Mouse (Mus musculus) thymus, postnatal 0 days (tissue): ENCODE data around the gene Rxfp3. TPM values are rescaled to one million over a fixed set of nuclear protein-coding genes. Genes with fewer than 3 reads are reported as not detected.
"Not testable (repeated sequence)": the region's sequence is repeated elsewhere in the genome, so short reads cannot be mapped to it uniquely, and the experiment has no call there.

Experiments used
- DNase-seq: peaks from one replicate; pipeline ENCODE4 v3.0.0-alpha.2; 2015; ENCODE audit warnings: low spot score
- polyA plus RNA-seq: library from polyadenylated mRNA; unstranded; fragments of >200 nt; fragmentation: Nextera tagmentation; extraction: Ambion mirVana; gene quantifications from 2 replicates; pipeline ENCODE4 v1.2.1, GENCODE M21; 2015

Gene Rxfp3
- polyA plus RNA-seq, 1 experiment from 2014 or later: 0.03 TPM

DNA sequence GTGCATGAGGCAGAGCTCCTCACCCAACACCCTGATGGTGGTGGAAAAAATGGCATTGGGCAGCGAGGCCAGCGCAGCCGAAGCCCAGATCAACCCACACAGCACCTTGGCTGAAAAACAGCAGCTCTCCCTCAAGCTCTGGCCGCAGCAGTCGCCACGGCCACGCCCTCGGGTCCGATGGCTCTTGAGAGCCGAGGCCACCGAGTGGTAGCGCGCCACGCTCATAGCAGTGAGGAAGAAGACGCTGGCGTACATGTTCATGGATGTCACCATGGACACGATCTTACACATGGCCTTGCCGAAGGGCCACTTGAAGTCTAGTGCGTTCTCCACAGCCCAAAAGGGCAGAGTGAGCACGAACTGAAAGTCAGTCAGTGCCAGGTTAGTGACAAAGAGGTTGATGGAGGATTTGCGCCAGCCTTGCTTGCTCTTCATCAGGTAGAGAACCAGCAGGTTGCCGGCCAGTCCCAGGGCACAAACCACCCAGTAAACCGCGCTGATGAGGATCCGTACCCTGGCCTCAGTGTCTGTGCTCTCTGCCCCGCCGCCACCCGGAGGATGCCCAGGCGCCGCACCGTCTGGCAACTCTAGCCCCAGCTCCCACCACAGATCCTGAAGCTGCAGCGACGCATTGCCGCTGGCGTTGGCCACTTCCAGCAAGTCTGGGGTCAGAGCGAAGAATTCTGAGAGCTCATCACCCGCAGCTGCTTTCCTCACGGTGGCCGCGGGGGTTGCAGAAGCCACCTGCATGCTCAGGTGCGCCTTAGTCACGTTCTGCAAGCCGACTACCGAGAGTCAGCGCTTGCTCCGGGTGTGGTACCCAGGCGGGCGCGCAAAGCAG, 1.0 kb downstream of the Rxfp3 start:
- DNase-seq: no peak

DNA sequence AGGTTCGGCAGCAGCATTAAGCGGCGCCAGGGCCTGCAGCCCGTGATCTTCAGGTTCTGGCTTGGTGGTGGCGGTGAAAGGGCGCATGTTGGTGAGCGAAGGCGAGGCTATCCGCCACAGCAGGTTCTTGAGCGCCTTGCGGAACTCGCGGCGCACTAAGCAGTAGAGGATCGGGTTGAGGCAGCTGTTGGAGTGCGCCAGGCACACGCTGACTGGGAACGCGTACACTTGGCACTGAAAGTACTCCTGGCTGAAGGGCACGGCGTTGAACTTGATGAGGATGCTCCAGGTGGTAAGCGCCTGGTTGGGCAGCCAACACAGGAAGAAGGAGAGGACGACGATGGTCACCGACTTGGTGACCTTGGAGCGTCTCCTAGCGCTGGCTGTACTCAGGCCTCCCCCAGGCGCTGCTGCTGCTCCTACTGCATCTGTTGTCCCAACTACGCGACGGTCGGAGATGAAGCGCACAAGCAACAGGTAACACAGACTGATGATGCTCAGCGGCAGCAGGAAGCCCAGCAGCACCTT, 1.8 kb downstream of the Rxfp3 start:
- DNase-seq: no peak

DNA sequence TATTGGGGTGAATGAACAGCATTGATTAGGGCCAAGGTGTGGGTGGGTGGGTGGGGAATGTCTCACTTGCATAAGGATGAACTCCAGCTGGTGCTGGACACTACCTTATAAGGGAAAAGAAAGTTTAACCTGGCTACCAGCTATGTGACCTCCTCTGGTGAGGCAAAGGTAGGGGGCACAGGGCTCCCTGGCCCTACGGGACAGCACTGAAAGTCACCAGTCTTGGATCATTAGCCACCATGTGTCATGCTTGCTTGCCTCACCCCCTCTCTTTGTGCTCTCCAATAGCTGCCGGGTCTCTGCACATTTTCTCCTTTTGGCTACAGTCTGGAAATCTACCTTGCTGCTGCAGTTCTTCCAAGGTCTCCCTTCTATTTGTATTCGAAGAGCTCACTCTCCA, 7.6 kb downstream of the Rxfp3 start:
- DNase-seq: no peak

DNA sequence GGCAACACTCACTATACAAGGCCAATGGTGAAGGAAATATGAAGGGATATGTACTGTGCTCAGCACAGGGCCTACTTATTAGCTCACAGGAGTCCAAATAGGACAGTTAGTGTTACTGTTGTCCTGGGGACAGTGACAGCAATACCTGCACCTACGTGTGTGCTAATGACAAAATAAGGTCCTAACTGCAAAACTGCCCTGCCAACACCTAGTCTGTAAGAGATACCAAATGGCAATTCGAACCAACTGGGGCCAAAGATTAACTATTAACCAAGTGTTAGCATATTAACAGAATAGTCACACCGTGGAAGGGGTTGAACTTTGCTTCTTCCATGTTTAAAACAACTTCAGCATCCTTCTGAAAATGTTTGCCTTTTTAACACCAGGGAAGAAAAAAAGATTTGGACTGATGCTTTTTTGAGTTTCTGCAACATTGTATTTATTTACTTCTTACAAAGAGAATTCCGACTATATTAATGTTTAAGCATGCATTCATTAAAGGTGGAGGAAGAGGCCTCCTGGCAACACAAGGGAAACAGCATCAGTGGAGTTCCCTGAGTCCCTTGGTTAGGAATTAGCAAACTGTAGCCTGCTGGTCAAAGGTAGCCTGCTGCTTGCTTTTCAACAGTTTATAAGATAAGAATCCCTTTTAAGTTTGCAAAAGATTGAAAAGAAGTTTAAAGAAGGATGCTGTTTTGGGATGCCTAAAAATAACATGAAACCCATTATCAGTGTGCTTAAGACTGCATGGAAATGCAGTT, 10.8 kb downstream of the Rxfp3 start:
- DNase-seq: no peak

DNA sequence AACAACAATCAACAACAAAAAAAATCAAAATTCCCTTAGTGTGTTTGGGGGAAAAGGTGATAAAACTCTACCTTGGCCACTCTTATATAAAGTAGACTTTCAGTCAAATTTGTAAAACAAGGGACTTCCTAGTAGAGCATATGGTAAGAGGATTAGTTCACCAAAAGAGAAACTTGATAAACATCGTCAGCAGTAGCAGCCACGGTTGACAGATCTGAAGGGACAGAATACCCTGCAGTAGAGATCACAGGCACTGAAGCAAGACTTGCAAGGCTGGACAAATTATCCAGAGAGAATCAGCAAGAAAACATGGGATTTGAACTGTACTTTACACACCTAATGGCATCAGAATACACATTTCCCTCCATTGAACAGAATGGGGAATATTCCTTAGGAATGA, 22.9 kb downstream of the Rxfp3 start:
- no peak for DNase-seq

DNA sequence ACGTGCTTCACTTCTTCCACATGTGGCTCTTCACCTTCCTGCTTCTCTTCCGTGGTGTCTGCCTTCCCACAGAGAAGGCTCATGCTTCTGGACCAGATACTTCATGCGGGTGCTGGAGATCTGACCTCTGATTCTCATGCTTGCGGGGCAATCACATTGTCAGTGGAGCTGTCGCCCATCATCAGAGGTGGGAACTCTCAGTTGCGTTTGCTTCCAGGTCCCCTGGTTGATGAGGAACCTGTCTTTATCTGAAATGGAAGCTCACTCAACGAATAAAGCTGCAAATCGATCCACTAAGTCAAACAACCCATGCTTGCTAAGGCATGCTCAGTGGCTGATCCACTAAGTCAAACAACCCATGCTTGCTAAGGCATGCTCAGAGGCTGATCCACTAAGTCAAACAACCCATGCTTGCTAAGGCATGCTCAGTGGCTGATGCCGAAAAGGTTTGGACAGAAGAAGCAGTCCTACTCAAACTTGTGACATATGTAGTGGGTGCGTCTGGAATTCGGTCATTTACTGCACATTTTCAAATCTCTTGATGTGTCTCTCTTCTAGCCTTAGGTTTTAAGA, 26.7 kb downstream of the Rxfp3 start:
- DNase-seq: no peak

DNA sequence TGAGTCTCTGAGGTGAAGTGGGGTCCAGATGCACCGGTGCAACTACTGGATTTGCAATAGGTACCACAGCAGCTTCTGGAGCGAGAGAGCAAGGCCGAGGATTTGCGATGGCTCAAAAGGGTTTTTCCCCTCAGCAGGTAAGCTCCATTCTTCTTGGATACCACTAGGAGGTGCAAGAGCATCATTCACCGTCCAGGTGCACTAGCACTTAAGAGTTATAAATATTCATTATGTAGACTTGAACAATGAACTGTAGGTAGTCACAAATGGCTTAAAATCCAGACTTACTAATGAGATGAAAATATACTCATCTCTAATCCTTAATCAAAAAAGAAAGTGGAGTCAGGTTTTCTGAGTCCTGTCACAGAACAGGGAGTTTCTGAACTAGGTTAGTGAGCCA, 29.0 kb downstream of the Rxfp3 start:
- no peak for DNase-seq

DNA sequence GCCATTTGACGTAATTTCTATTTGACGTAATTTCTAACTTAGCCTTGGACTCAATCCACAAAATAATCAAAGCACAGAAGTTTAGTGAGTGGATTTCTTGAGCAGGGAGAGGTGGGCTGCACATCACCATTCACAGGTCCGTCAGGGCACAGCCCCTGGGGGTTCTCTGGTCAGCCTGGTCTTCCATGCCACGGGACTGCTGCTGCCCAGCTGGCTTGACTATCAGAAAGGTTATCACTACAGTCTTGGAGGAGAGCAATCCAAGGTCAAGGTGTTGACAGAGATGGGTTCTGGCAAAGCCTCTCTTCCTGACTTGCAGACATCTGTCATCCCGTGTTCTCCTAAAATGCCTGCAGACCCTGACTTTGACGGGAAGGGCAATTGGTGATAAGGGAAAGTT, 33.1 kb downstream of the Rxfp3 start:
- no peak for DNase-seq

DNA sequence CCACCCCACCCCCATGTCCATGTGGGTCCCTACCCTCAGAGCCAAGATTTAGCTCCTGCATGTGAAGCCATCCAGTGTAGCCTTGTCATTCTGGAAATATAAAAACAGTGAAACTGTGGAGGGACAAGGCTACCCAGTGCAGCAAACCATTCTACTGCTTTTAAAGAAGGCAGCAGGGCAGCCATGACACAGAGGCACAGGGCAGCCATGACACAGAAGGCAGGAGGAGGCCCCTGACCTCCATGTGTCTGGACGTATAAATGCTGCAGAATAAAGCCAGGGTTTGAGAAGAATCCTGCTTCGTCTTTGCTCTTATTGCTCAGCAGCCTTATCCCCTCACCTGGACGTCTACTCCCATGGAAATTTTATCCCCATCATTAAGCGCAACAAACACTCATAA, 34.0 kb downstream of the Rxfp3 start:
- no peak for DNase-seq

DNA sequence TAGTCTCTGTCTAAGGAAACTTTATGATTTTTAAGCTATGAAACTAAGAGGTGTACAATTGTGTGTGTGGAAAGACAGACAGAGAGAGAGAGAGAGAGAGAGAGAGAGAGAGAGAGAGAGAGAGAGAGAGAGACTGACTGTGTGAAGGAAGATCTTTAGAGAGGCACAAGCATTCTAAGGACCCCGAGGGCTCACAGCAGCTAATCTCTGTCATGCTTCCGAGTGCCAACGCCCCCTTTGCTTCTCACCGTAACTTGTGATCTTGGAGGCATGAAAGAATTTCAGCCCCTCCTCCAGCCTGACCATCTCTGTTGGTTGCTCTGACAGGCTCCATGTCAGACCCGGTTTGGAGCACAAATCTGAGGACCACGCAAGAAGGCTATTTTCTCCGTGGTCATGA, 37.4 kb downstream of the Rxfp3 start, which contains the start of gene Slc45a2:
Gene Slc45a2 (plus strand): TSS at position 301 of the 400 bp plus-strand sequence.
- DNase-seq: no peak

DNA sequence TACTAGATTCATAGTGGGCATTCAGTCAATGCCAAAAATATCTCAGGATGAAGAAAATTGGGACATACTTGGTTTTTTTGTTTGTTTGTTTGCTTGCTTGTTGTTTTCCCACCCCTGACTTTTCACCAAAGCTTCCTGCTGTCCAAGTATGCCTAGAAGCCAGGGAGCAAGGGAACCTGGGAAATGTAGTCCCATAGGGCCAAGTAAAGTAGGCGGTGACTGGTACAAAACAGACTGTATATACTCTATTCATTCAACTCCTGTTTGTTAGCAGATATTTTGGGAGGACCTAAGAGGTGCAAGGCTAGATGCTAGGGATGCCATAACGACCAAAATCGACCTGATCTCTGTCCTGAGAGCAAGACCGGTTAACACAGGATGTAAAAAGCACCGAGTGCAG, 38.0 kb downstream of the Rxfp3 start:
- no peak for DNase-seq

DNA sequence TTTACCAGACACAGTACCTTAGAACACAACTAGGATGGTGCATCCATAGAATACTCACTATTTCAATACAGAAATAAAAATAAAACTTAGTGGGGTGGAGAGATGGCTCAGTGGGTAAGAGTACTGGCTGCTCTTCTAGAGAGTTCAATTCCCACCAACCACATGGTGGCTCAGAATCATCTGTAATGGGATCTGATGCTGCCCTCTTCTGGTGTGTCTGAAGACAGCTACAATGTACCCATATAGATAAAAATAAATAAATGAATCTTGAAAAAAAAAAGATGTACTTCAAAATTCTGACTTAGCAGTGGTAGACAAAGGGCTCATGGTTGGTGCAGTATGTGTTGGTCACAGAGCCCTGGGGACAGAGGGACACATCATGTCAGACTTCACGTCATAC, 46.2 kb downstream of the Rxfp3 start:
- DNase-seq: no peak

DNA sequence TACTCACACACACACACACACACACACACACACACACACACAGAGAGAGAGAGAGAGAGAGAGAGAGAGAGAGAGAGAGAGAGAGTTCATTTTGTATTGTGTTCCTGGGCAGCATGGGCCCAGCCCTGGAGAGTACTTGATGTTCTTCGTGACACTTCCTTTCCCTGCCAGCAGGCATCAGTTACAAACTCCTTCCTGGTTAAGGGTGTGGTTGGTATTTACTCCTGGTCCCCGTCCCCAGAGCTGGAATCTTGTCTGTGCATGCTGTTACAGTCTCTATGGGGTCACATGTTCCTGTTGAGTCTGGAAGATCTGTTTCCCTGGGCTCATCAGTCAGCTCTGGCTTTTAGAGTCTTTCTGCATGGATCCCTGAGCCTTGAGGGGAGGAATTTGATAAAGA, 47.4 kb downstream of the Rxfp3 start:
- no peak for DNase-seq

DNA sequence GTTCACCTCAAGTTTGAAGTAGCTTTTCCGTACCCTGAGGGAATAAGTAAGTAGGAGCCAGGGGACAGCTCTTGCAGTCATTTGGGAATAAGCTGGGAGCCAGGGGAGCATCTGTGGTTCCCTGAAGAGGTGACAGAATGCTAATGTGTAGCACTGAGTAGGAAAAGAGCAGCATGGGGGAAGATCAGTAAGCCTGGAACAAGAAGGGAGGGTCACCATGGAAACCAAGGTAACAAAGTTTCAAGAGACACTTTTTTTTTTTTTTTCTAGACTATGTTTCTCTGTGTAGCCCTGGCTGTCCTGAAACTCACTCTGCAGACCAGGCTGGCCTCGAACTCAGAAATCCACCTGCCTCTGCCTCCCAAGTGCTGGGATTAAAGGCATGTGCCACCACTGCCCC, 51.3 kb downstream of the Rxfp3 start:
- not testable (repeated sequence) for DNase-seq

DNA sequence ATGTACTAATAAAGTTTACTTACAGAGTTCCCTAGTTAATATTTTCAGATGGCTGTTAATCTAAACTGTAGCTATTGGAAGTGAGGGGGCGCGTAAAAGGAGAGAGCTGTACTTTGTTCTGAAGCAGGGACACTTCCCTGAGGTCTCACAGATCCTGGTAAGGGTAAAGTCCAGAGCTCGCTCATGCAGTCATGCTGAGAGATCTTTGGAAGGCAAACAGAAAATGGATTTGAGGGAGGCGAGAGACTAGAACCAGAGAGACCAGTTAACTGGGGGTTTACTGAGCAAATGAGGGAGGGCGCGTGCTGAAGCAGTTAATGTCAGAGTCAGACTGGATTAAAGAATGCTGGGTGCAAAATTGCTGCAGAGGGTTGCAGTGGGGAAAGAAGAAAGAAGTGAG, 52.0 kb downstream of the Rxfp3 start:
- no peak for DNase-seq

Other genes starting within 250 kb of the Rxfp3 start
- 2.2 and 2.8 TPM in 2 replicates for gene C1qtnf3, start 85.7 kb downstream of the Rxfp3 start, polyA plus RNA-seq
- gene Amacr, start 56.2 kb downstream of the Rxfp3 start, polyA plus RNA-seq: 8.1 and 8.8 TPM in 2 replicates
- gene Slc45a2, start 37.3 kb downstream of the Rxfp3 start, polyA plus RNA-seq: 0.05 and 0.13 TPM in 2 replicates
- 0.39 and 0.48 TPM in 2 replicates for gene Adamts12, start 26.8 kb upstream of the Rxfp3 start, polyA plus RNA-seq